In the genomic region with DNA sequence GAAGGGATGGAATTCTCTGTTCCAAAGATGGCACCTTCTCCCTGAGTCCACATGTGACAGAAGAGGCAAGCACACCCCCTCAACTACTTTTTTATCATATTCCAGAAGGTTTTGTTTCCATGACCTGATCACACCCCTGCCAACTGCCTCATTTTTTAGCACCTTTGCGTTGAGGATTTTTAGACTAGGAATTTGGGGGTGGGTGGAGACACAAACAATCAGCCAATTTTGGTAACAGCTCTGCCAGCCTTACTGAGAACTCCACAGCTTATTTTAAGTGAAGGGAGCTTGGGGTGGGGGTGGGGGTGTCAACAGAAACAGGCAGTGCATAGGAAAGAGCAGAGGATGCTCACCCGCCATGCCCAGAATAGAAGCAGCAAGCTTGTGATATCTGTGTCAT, we compare ENCODE assay signal across 14 mouse cellular contexts.
"Had no signal": no experiment of that assay in that cellular context is flagged by ENCODE, and none has a peak within 500 bp of the region (broad histone marks: within the 10 kb centered on the region; RNA-seq: fewer than 3 reads in every experiment).

No protein-coding gene starts in this region.

- ATAC-seq: intestine, postnatal 0 days; liver, embryonic 12.5 days; midbrain, embryonic 15.5 days had no signal

- H3K4me1 ChIP-seq: limb, embryonic 15.5 days; liver, embryonic 12.5 days; lung, embryonic 15.5 days; megakaryocyte, embryonic 14.5 days; neural tube, embryonic 12.5 days; stomach, embryonic 15.5 days had no signal

- H3K4me3 ChIP-seq: limb, embryonic 15.5 days; liver, embryonic 12.5 days; lung, embryonic 15.5 days; megakaryocyte, embryonic 14.5 days; midbrain, embryonic 15.5 days; neural tube, embryonic 12.5 days; stomach, embryonic 15.5 days had no signal

- DNase-seq: kidney, adult 8-10 months; kidney, postnatal 36 days; layer of hippocampus, adult 9-11 months; layer of hippocampus, postnatal 36 days; lung, postnatal 14 days; thymus, postnatal 36 days had no signal
